Mouse (Mus musculus): ENCODE measurements around the gene Prkce.

- TF ChIP-seq CTCF (IDR thresholded peaks at IDR 0.05; ENCODE audit: low read depth, low read length) (no peak), POLR2AphosphoS5 (IDR thresholded peaks at IDR 0.05; ENCODE audit: insufficient replicate concordance, low read depth, low read length) (no peak), GATA1 (IDR thresholded peaks at IDR 0.05; ENCODE audit: borderline replicate concordance, low read length) (no peak), TAL1 (conservative IDR thresholded peaks at IDR 0.05; ENCODE audit: low read depth, low read length) (no peak), GATA2 (IDR thresholded peaks at IDR 0.05; ENCODE audit: borderline replicate concordance, low read depth, low read length) (no peak)
These were observed 190.8 kb downstream of the Prkce start for GRCm38 (mm10) chr17:86358388-86358787.

All from G1E (cell line).